Mouse (Mus musculus): ENCODE results near the gene Lsm3.

Gene Lsm3

DNA sequence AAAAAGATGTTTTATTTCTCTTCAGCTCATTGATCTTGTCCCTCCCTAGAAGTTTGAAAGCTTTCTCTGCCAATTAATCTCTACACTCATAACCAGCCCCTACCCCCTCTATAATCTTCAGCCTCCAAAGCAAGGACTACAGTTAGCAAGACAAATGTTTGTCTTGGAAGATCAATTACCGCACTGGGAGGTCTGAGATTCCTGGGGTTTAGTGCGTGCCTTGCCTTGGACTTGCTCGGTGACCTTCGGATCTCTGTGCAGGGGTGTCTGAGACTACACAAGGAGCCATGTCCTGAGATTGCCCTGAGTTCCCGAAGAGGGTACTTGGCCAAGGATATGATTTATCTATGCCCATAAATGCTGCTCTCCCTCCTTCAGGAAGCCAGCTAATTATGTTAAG lies 17.6 kb downstream of the Lsm3 start:
- Histone ChIP-seq H3K27me3 (ENCODE audit: insufficient read depth, low read length) (peaks cover 4% of the 10 kb centered on the region; the same call in 1 of the 2 replicates), H3K9me3 (ENCODE audit: low read length) (no peaks in the 10 kb centered on the region), H3K4me3 (replicated peaks; ENCODE audit: low read length) (no peak overlapping the region), H3K36me3 (ENCODE audit: insufficient read depth, low read length) (peaks cover 7% of the 10 kb centered on the region; the same call in 1 of the 2 replicates), H3K4me1 (replicated peaks; ENCODE audit: low read depth, low read length) (peaks cover 10% of the 10 kb centered on the region)
- TF ChIP-seq CTCF (conservative IDR thresholded peaks at IDR 0.05; ENCODE audit: low read length) (no peak), NANOG (IDR thresholded peaks at IDR 0.05; ENCODE audit: borderline replicate concordance, low read length) (no peak), POU5F1 (IDR thresholded peaks at IDR 0.05; ENCODE audit: borderline replicate concordance, low read length) (no peak)

DNA sequence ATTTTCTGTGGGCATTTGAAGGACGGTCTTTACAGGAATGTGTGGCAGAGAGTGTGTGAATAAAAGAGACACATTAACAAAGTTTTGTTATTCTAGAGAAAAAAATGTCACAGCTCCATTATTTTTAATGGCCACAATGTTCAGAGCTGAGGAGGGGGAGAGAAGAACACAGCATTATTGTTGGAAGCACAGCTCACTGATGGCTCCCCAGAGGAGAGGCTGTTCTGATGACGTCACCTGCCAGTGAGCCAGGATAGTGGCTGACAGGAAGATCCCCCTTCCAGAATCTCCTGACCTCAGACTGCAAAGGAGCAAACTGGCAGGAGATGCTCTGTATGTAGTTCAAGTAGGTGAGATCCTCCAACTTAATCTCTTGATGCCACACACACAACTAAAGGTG lies 18.0 kb downstream of the Lsm3 start:
- Histone ChIP-seq H3K27me3 (ENCODE audit: insufficient read depth, low read length) (peaks cover 4% of the 10 kb centered on the region; the same call in 1 of the 2 replicates), H3K4me1 (replicated peaks; ENCODE audit: low read depth, low read length) (peaks cover 10% of the 10 kb centered on the region), H3K4me3 (replicated peaks; ENCODE audit: low read length) (no peak overlapping the region), H3K9me3 (ENCODE audit: low read length) (no peaks in the 10 kb centered on the region), H3K36me3 (ENCODE audit: insufficient read depth, low read length) (0 out of 2 replicates have a peak, but pooled peaks cover 6% of the 10 kb centered on the region)
- TF ChIP-seq POU5F1 (IDR thresholded peaks at IDR 0.05; ENCODE audit: borderline replicate concordance, low read length) (no peak), NANOG (IDR thresholded peaks at IDR 0.05; ENCODE audit: borderline replicate concordance, low read length) (no peak), CTCF (conservative IDR thresholded peaks at IDR 0.05; ENCODE audit: low read length) (no peak)

DNA sequence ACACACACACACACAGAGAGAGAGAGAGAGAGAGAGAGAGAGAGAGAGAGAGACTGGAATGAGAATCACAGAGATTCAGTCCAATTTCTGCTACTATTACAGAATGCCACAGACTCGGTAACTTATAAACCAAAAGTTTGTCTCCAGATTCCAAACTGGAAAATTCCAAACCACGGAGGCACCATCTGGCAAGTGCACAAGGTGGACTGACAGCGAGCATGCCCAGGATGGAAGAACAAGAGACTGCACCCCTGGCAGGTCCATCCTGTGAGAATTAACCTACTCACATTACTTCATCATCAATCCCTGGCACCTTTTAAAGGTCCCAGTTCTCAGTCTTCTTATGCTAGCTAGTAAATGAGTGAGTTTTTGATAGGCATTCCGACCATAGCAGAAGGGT lies 18.5 kb downstream of the Lsm3 start:
- no peaks in the 10 kb centered on the region for H3K9me3 ChIP-seq (ENCODE audit: low read length)
- peaks cover 10% of the 10 kb centered on the region for H3K4me1 ChIP-seq (replicated peaks; ENCODE audit: low read depth, low read length)
- no peak overlapping the region for H3K4me3 ChIP-seq (replicated peaks; ENCODE audit: low read length)
- 0 out of 2 replicates have a peak, but pooled peaks cover under 1% of the 10 kb centered on the region for H3K36me3 ChIP-seq (ENCODE audit: insufficient read depth, low read length)
- TF ChIP-seq CTCF (conservative IDR thresholded peaks at IDR 0.05; ENCODE audit: low read length) (no peak), NANOG (IDR thresholded peaks at IDR 0.05; ENCODE audit: borderline replicate concordance, low read length) (no peak), POU5F1 (IDR thresholded peaks at IDR 0.05; ENCODE audit: borderline replicate concordance, low read length) (no peak)
- H3K27me3 ChIP-seq (ENCODE audit: insufficient read depth, low read length) = peaks cover 4% of the 10 kb centered on the region; the same call in 1 of the 2 replicates

DNA sequence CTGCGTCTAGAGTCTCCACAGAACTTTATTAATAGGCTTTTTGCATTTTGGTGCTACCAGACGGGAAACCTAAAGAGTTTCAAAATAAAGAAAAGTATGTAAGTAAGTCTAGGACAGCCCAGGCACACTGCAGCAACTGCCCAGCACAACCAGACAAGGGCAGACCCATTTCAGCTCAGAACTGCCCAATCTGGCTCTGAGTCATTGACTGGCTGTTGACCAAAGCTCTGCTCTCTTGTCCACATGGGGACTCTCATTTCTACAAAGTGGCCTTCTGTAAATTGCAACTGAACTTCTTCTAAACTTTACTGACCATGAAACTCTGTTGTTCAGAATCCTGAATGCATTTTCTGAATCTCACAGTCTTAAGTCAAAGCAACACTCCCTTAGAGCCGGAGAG lies 19.5 kb downstream of the Lsm3 start:
- H3K9me3 ChIP-seq (ENCODE audit: low read length) = no peaks in the 10 kb centered on the region
- peaks cover 10% of the 10 kb centered on the region for H3K4me1 ChIP-seq (replicated peaks; ENCODE audit: low read depth, low read length)
- H3K27me3 ChIP-seq (ENCODE audit: insufficient read depth, low read length) = peaks cover 4% of the 10 kb centered on the region; the same call in 1 of the 2 replicates
- no peaks in the 10 kb centered on the region for H3K36me3 ChIP-seq (ENCODE audit: insufficient read depth, low read length)
- H3K4me3 ChIP-seq (replicated peaks; ENCODE audit: low read length) = no peak overlapping the region
- TF ChIP-seq POU5F1 (IDR thresholded peaks at IDR 0.05; ENCODE audit: borderline replicate concordance, low read length) (no peak), CTCF (conservative IDR thresholded peaks at IDR 0.05; ENCODE audit: low read length) (no peak), NANOG (IDR thresholded peaks at IDR 0.05; ENCODE audit: borderline replicate concordance, low read length) (no peak)

DNA sequence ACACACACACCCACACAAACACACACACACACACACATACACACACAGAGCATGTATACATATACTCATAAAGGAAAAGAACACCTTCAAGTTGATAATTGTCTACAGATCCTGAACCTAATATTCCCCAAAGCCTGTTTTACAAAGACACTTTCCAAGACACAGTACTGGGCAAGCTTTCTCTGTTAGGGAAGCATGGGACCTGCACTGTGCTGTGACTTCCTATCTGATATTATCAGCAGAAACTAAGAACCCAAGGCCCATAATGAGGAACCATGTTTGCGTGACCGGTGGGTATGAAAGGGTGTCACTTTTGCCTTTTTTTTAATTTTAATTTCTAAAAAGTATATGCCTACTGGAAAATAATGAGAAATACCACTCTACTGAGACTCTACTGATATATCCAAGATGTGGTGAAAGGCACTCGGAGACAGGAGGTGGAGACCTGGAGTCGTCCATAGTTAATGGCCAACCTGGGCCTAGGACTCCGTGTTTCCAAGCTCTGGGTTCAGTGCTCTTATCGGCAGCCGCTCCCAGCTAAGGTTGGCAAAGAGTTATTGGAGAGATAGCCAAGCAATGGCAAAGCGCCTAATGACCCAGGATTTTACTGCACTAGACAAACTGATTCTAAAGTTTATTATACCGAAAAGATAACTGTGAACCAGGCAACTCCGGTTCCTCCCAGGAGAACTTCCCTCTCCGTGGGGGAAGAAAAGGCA lies 20.5 kb downstream of the Lsm3 start:
- H3K4me3 ChIP-seq (replicated peaks; ENCODE audit: low read length) = no peak overlapping the region
- H3K36me3 ChIP-seq (ENCODE audit: insufficient read depth, low read length) = no peaks in the 10 kb centered on the region
- peaks cover 4% of the 10 kb centered on the region; the same call in 1 of the 2 replicates for H3K27me3 ChIP-seq (ENCODE audit: insufficient read depth, low read length)
- no peaks in the 10 kb centered on the region for H3K9me3 ChIP-seq (ENCODE audit: low read length)
- H3K4me1 ChIP-seq (replicated peaks; ENCODE audit: low read depth, low read length) = peaks cover 10% of the 10 kb centered on the region
- no peak for TF ChIP-seq POU5F1 (IDR thresholded peaks at IDR 0.05; ENCODE audit: borderline replicate concordance, low read length)
- no peak for TF ChIP-seq CTCF (conservative IDR thresholded peaks at IDR 0.05; ENCODE audit: low read length)
- TF ChIP-seq NANOG (IDR thresholded peaks at IDR 0.05; ENCODE audit: borderline replicate concordance, low read length) = no peak

DNA sequence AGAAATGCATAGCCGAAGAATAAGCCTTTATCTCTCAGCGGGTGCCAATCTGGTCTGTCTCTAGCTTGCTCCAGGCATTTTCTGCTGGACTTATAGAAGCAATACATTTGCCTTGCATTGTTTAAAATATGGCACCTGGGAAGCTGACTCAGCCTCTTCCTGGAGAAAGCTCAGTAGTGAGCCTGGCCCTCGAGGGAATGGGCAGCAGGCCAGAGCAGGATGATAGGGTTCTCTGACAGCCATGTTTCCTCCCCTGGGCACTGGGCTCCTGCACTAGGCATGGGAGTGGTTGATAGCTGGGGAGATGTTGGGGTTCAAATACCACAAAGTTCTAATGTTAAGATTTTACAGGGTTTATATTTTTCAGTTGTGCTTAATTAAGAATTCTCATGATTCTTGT lies 25.5 kb downstream of the Lsm3 start:
- Histone ChIP-seq H3K4me1 (replicated peaks; ENCODE audit: low read depth, low read length) (no peaks in the 10 kb centered on the region), H3K36me3 (ENCODE audit: insufficient read depth, low read length) (no peaks in the 10 kb centered on the region), H3K9me3 (ENCODE audit: low read length) (no peaks in the 10 kb centered on the region), H3K4me3 (replicated peaks; ENCODE audit: low read length) (no peak overlapping the region), H3K27me3 (ENCODE audit: insufficient read depth, low read length) (0 out of 2 replicates have a peak, but pooled peaks cover 6% of the 10 kb centered on the region)
- TF ChIP-seq POU5F1 (IDR thresholded peaks at IDR 0.05; ENCODE audit: borderline replicate concordance, low read length) = no peak
- no peak for TF ChIP-seq CTCF (conservative IDR thresholded peaks at IDR 0.05; ENCODE audit: low read length)
- TF ChIP-seq NANOG (IDR thresholded peaks at IDR 0.05; ENCODE audit: borderline replicate concordance, low read length) = no peak

DNA sequence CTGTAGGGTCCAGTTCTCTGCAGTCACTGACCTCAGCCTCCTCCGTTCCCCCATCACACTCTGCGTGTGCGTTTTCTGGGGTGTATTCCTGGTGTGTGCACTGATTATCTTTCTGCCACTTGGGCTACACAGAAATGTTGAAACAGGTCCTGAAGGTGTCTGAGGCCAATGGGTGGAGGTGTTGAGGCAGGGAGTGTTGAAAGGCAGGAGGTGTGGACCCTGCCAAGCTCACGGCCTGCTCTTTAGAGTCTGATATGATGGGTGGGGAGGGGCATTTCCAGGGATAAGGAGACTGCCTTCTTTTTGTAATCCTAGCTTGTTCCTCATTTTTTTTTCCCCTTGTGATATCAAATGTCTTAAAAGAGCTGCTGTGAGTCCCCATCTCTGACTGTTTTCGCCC lies 27.3 kb downstream of the Lsm3 start:
- H3K36me3 ChIP-seq (ENCODE audit: insufficient read depth, low read length) = no peaks in the 10 kb centered on the region
- 0 out of 2 replicates have a peak, but pooled peaks cover 6% of the 10 kb centered on the region for H3K27me3 ChIP-seq (ENCODE audit: insufficient read depth, low read length)
- H3K4me1 ChIP-seq (replicated peaks; ENCODE audit: low read depth, low read length) = no peaks in the 10 kb centered on the region
- no peak overlapping the region for H3K4me3 ChIP-seq (replicated peaks; ENCODE audit: low read length)
- no peak for TF ChIP-seq POU5F1 (IDR thresholded peaks at IDR 0.05; ENCODE audit: borderline replicate concordance, low read length)
- TF ChIP-seq CTCF (conservative IDR thresholded peaks at IDR 0.05; ENCODE audit: low read length) = no peak
- no peak for TF ChIP-seq NANOG (IDR thresholded peaks at IDR 0.05; ENCODE audit: borderline replicate concordance, low read length)
- no peaks in the 10 kb centered on the region for H3K9me3 ChIP-seq (ENCODE audit: low read length)

DNA sequence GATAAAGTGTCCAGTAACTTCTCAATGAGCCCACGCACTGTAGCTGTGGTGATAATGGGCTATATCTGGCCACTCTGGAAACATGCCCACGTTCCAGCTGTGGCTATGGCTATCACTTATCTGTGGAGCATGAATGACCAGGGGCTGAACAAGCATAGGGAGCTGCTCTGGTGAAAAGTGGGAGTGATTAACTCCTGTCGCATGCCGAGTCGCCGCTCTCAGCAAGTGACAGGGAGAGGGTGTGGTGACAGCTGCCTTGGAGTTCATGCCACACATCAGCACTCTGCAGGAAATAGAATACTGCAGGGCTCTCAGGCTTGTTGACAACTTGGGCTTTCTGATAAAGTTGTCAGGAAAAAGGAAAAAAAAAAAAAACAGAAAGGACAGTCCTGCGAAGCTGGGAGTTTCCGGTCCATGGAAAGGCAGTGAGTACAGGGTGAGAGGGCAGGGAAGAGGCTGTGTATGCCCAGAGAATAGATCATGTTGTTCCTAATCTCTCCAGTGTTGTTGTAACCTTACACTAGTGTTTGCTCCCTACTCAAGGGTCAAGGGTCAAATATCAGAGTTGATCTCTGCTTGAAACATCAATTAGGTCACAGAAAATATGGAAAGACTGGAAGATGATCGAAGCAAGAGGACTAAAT lies 30.6 kb downstream of the Lsm3 start:
- TF ChIP-seq CTCF (conservative IDR thresholded peaks at IDR 0.05; ENCODE audit: low read length) = no peak
- TF ChIP-seq POU5F1 (IDR thresholded peaks at IDR 0.05; ENCODE audit: borderline replicate concordance, low read length) = no peak
- TF ChIP-seq NANOG (IDR thresholded peaks at IDR 0.05; ENCODE audit: borderline replicate concordance, low read length) = no peak
- Histone ChIP-seq H3K9me3 (ENCODE audit: low read length) (no peaks in the 10 kb centered on the region), H3K27me3 (ENCODE audit: insufficient read depth, low read length) (0 out of 2 replicates have a peak, but pooled peaks cover 6% of the 10 kb centered on the region), H3K4me3 (replicated peaks; ENCODE audit: low read length) (no peak overlapping the region), H3K4me1 (replicated peaks; ENCODE audit: low read depth, low read length) (no peaks in the 10 kb centered on the region), H3K36me3 (ENCODE audit: insufficient read depth, low read length) (no peaks in the 10 kb centered on the region)

Measured in E14TG2a.4 (cell line).